Mouse (Mus musculus) brain, embryonic 14.5 days (tissue): ENCODE measurements at regions not wholly inside any gene's neighbourhood (a gene's known extent, or its start where the extent isn't known, plus 50 kb on each side); places are given as distances from the start of the nearest gene placed in this dataset.

Source experiments
- CTCF ChIP-seq: fragments of 200-500 bp; IDR thresholded peaks from 2 replicates; pipeline ENCODE4 v1.5.1; 2012; ENCODE audit warnings: inconsistent platforms, mild to moderate bottlenecking, moderate library complexity, borderline replicate concordance; ENCODE audit not compliant: insufficient read depth, insufficient read length; ENCODE audit errors: extremely low read depth
- POLR2A ChIP-seq: fragments of 200-500 bp; IDR thresholded peaks from 2 replicates; pipeline ENCODE4 v1.6.1; 2012; ENCODE audit warnings: mild to moderate bottlenecking, inconsistent platforms, borderline replicate concordance; ENCODE audit not compliant: poor library complexity, insufficient read depth, insufficient read length, severe bottlenecking; ENCODE audit errors: extremely low read depth

GRCm38 (mm10) chr19:49172078-49172477, 966.3 kb downstream of the Sorcs3 start:
- TF ChIP-seq CTCF (no peak), POLR2A (no peak)
